Mouse (Mus musculus): ENCODE results near the gene Hmg20b. TPM values are rescaled to one million over a fixed set of nuclear protein-coding genes. Genes with fewer than 3 reads are reported as not detected.
A peak's percentile ranks its signal among the peaks of the same experiment; 100 is the strongest.

Gene Hmg20b
- polyA plus RNA-seq, 1 experiment = 36.3 TPM

- no peak for DNase-seq (ENCODE audit: extremely low spot score in 1 of 2, low spot score in 1 of 2)
Observed at GRCm38 (mm10) chr10:81379183-81379553, 28.9 kb upstream of the Hmg20b start.

- DNase-seq (ENCODE audit: extremely low spot score in 1 of 2, low spot score in 1 of 2) = peak; percentile 100
Observed at GRCm38 (mm10) chr10:81378553-81379182, 28.4 kb upstream of the Hmg20b start.

GRCm38 (mm10) chr10:81377793-81378552, 27.7 kb upstream of the Hmg20b start, which contains the start of gene Fzr1:
Gene Fzr1, minus strand, starts transcription at chr10:81378516.
- no peak for DNase-seq (ENCODE audit: extremely low spot score in 1 of 2, low spot score in 1 of 2)

- no peak for DNase-seq (ENCODE audit: extremely low spot score in 1 of 2, low spot score in 1 of 2)
Observed at GRCm38 (mm10) chr10:81377362-81377664, 27.0 kb upstream of the Hmg20b start.

GRCm38 (mm10) chr10:81376561-81377361, 26.5 kb upstream of the Hmg20b start:
- DNase-seq (ENCODE audit: extremely low spot score in 1 of 2, low spot score in 1 of 2) = no peak

- DNase-seq (ENCODE audit: extremely low spot score in 1 of 2, low spot score in 1 of 2) = no peak
Observed at GRCm38 (mm10) chr10:81375322-81375721, 25.0 kb upstream of the Hmg20b start.

GRCm38 (mm10) chr10:81367207-81367495, 16.9 kb upstream of the Hmg20b start:
- no peak for DNase-seq (ENCODE audit: extremely low spot score in 1 of 2, low spot score in 1 of 2)

GRCm38 (mm10) chr10:81366477-81367206, 16.4 kb upstream of the Hmg20b start:
- DNase-seq (ENCODE audit: extremely low spot score in 1 of 2, low spot score in 1 of 2) = no peak

- no peak for DNase-seq (ENCODE audit: extremely low spot score in 1 of 2, low spot score in 1 of 2)
Observed at GRCm38 (mm10) chr10:81365672-81366476, 15.6 kb upstream of the Hmg20b start, which contains the start of gene 4930404N11Rik. Gene 4930404N11Rik, minus strand, starts transcription at chr10:81365816.

- peak in 1 of 2 experiments; percentile 54 for DNase-seq (ENCODE audit: extremely low spot score in 1 of 2, low spot score in 1 of 2)
Observed at GRCm38 (mm10) chr10:81365073-81365472, 14.8 kb upstream of the Hmg20b start.

GRCm38 (mm10) chr10:81364666-81365065, 14.4 kb upstream of the Hmg20b start:
- DNase-seq (ENCODE audit: extremely low spot score in 1 of 2, low spot score in 1 of 2) = no peak

- DNase-seq (ENCODE audit: extremely low spot score in 1 of 2, low spot score in 1 of 2) = no peak
Observed at GRCm38 (mm10) chr10:81363436-81364346, 13.4 kb upstream of the Hmg20b start.

- no peak for DNase-seq (ENCODE audit: extremely low spot score in 1 of 2, low spot score in 1 of 2)
Observed at GRCm38 (mm10) chr10:81362336-81362949, 12.2 kb upstream of the Hmg20b start.

GRCm38 (mm10) chr10:81360721-81361120, 10.4 kb upstream of the Hmg20b start:
- no peak for DNase-seq (ENCODE audit: extremely low spot score in 1 of 2, low spot score in 1 of 2)

- DNase-seq (ENCODE audit: extremely low spot score in 1 of 2, low spot score in 1 of 2) = no peak
Observed at GRCm38 (mm10) chr10:81358841-81359240, 8.6 kb upstream of the Hmg20b start.

- DNase-seq (ENCODE audit: extremely low spot score in 1 of 2, low spot score in 1 of 2) = no peak
Observed at GRCm38 (mm10) chr10:81358209-81358608, 7.9 kb upstream of the Hmg20b start.

- DNase-seq (ENCODE audit: extremely low spot score in 1 of 2, low spot score in 1 of 2) = peak; percentile 69 to 93
Observed at GRCm38 (mm10) chr10:81356991-81357844, 6.9 kb upstream of the Hmg20b start, which contains the start of gene Mfsd12. Gene Mfsd12, plus strand, starts transcription at chr10:81357491.
